Mouse (Mus musculus) left cerebral cortex, postnatal 4 days (tissue): ENCODE results near the gene Mapk1ip1l. TPM values are rescaled to one million over a fixed set of nuclear protein-coding genes. Genes with fewer than 3 reads are reported as not detected.
"Not testable (repeated sequence)": the region's sequence is repeated elsewhere in the genome, so short reads cannot be mapped to it uniquely, and the experiment has no call there.

ENCODE experiments used
- DNase-seq: peaks from one replicate; pipeline ENCODE4 v3.0.0-alpha.2; 2022
- intact Hi-C: fragments of 180-260 bp; cut with DNase I; formaldehyde crosslinking; loops from one replicate; pipeline ENCODE4 v1.15.1; 2025
- total RNA-seq, 2 experiments: library from RNA; stranded (reverse); gene quantifications; 2 replicates each; pipeline ENCODE4 v1.2.3; 2021

Mapk1ip1l gene
- total RNA-seq, 2 experiments from 2014 or later, result 94.0 to 94.9 TPM

- intact Hi-C loops, result no loop called here
- no peak for DNase-seq
Measured at GRCm38 (mm10) chr14:47302885-47303680, 5.0 kb downstream of the Mapk1ip1l start.

DNA sequence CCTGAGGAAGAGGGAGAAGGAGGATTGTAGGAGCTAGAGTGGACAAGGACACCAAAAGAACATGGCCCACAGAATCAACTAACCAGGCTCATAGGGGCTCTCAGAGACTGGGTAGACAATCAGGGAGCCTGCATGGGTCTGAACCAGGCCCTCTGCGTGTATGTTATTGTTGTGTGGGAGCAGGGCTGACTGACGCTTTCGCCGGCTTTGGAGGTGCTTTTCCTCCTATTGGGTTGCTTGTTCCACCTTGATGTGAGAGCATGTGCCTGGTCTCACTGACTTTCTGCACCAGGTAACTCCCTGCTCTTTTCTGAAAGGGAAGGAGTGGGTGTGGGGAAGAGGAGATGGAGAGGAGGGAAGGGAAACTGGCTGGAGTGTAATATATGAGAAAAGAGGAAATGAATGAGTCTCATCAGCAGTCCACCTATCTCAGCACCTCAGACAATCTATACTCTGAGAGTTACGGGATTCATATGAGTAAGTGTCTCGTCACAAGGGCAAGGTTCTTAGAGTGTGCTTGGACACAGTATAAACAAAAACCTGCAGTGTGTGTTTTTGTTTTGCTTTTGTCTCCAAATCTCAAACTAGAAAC is 6.8 kb downstream of the Mapk1ip1l start:
- no peak for DNase-seq
- intact Hi-C loops, result no loop called here

DNA sequence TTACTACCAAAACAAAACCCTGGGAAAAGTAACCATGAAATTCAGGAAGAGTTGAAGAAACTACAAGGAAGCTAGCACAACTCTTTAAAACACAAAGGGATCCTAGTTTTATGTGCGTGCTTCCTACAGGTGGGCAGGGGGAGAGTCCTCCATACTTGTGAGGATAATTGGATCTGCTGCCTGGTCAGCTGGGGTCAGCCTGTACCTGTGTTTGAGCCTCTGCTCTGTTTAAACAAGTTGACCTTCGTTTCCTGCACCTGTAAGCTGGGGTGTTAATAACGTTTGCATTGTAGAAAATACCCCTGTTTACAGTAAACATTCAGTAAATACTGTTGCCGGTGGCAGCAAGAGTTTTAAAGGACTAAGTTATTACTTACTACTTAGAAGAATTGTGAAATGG is 7.9 kb downstream of the Mapk1ip1l start:
- intact Hi-C loops, result no loop called here
- DNase-seq, result no peak

GRCm38 (mm10) chr14:47307669-47308068 is 9.6 kb downstream of the Mapk1ip1l start:
- intact Hi-C loops, result no loop called here
- DNase-seq, result no peak

- intact Hi-C loops, result no loop called here
- DNase-seq, result no peak
Measured at GRCm38 (mm10) chr14:47309061-47309460, 11.0 kb downstream of the Mapk1ip1l start.

GRCm38 (mm10) chr14:47310342-47311181 is 12.5 kb downstream of the Mapk1ip1l start:
- intact Hi-C loops, result no loop called here
- DNase-seq, result peak; percentile 6

- intact Hi-C loops, result no loop called here
- no peak for DNase-seq
Measured at GRCm38 (mm10) chr14:47319362-47319761, 21.3 kb downstream of the Mapk1ip1l start.

DNA sequence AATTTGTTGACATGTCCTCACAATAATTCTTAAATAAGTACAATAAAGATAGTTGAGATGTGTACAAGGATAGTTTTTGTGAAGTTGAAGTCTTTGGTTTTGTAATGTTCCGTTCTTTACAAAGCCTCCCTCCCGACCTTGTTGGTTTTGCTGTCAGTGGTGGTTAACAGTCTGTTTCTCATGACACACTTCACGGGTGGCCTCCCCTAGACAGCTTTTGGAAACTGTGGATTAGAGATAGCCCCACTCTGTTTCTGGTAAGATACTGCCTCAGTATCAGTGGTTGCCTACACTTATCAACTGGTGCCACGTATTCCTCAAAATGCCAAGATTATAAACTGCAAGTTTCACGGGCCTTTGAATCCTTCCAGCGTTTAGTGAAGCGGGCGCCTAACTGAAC is 23.5 kb downstream of the Mapk1ip1l start:
- intact Hi-C loops, result not testable (repeated sequence)

DNA sequence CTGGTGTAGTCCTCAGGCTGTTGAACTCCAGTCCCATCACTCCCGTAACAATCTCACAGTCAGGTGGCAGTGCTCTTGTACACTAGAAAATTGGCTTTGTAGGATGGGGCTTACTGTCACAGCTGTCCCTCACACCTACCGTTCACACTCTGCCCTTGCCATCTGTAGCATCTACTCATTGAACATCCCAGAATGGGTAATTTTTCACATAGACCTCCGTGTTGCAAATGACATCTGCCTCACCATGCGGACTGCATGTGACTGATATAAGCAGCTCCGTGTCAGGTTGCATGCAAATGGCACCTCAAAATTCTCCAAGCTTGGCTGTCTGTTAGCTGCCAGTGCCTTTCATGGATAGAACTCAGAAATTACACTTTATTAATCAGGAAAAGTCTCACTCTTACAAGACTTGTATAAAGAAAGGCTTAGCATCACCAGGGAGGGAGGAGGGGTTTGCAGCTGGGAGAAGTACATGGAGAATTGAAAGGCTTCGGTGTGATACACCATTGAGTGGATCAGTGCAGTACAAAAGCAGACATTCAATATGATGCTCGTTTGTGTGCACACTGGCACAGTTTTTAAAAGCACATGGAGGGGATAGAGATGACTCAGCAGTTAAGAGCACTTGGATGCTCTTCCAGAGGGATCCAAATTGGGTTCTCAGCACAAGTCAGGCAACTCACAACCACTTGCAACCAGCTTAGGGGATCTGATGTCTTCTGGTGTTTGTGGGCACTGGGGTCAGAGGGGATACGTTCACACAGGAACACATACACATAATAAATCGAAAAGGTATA is 28.1 kb downstream of the Mapk1ip1l start:
- no peak for DNase-seq
- intact Hi-C loops, result no loop called here

More for the DNA sequence above, 23.5 kb downstream of the Mapk1ip1l start:
- not testable (repeated sequence) for DNase-seq

DNA sequence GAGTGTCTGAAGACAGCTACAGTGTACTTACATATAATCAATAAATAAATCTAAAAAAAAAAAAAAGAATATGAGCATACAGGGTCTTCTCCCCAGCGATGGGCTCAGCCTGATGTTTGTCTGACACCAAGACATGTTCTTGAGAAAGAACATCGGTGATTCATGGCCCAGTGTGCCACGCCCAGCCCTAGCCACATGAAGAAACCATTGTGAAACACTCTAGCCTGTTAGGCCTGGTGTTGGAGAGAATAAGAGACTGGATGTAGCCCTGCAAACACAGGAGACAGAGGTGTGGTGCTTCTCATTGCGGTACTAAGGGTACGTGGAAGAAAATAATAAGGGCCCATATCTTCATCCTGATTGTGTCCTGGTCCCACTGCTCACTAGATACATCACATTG is 29.3 kb downstream of the Mapk1ip1l start:
- no peak for DNase-seq
- intact Hi-C loops, result no loop called here

DNA sequence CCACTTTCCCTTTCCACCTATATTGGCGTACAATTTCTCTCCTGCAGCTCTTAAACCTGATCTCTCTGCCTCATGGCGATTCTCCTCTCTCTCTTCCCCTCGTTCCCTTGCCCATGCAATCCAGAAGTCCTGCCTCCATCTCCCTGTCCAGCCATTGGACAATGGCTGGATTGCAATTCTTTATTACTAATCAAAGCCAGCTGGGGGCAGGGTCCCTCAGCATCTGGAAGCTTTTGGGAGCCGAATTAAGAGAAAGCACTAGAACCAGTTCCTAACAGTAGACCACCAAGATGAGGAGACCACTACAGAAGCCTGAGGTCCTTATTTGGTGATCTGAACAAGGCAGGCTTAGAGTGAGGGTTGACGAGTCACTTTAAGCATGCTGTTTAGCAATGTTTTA is 33.9 kb downstream of the Mapk1ip1l start:
- intact Hi-C loops, result loop anchor here (10.0 kb wide), 1 partner anchor 203 kb away; no protein-coding TSS in a partner anchor
- no peak for DNase-seq

DNA sequence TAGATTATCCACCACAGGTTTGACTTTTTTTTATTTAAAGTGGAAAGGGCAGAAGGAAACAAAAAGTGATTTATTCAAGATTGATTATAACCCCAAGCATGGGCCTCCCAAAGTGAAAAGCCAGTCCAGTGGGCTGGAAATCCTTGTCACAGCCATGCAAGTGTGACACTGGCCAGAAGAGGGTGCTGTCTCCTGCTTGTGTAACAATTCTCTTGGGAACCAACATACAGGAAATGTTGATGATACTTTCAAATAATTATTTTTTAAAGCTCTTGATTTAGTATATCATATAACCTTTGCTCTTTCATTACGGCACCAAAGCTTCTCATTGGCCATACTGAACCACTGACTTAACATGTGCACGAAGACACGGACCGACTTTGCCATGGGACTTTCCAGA is 36.8 kb downstream of the Mapk1ip1l start:
- intact Hi-C loops, result loop anchor here (2.0 to 10.0 kb wide), 2 partner anchors 62 to 200 kb away; no protein-coding TSS in a partner anchor

GRCm38 (mm10) chr14:47335300-47335699 is 37.2 kb downstream of the Mapk1ip1l start:
- no peak for DNase-seq
- intact Hi-C loops, result loop anchor here (2.0 to 10.0 kb wide), 2 partner anchors 62 to 200 kb away; no protein-coding TSS in a partner anchor

More for the DNA sequence above, 36.8 kb downstream of the Mapk1ip1l start:
- peak; percentile 67 for DNase-seq

DNA sequence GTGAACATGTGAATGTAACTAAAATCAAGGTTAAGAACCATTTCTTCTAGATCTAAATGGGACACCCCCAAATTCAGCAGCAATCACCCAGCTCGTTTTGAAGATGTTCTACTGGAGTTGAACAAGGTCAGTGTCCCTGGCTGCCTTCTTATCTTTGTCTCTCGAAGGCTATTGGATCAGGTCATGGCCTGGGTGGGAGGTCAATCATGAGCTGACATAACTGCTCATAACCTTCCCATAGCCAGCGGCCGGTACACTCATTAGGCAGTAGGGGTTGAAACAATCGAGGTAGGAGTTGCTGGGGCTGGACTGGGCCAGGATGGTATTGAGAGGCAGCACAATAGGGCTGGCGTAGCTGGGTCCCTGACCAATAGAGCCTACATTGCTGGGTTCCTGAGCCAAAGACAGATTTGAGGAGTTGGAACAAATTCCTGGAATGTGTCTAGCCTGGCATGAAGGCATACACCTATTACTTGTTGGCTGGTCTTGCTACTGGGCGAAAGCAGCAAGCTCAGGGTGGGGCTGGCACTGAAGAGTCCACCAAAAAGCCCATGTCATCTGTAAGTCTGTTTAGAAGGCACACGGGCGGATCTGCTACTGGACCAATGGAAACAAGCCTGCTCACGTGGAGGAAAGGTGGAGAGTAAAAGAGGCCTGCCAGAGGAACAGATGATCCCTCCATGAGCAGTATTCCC is 42.3 kb downstream of the Mapk1ip1l start:
- DNase-seq, result no peak
- intact Hi-C loops, result no loop called here

DNA sequence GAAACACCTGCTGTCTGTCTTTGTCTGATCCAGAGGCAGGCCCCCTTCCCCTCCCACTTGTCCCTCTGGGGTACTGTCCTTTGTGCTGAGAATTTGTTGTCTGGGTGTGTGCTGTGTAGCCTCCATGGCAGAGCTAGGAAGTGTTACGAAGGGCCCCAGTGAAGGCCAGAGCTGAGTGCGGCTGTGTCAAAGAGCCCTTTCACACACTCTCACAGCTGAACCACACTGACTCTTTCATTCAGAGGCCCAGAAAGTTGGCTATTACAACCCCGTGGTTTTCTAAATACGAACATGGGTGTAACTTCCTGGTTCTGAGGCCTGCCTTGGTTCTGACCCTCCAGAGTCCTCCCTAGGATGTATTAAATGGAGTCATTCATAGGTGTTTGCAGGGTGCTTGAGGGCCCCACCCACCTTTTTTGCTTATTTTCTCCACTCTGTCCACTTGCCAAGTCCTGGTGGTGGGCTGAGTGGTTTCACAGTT is 43.8 kb downstream of the Mapk1ip1l start:
- intact Hi-C loops, result no loop called here
- no peak for DNase-seq

GRCm38 (mm10) chr14:47346715-47347114 is 48.6 kb downstream of the Mapk1ip1l start:
- no peak for DNase-seq
- intact Hi-C loops, result no loop called here

GRCm38 (mm10) chr14:47350974-47351373 is 52.9 kb downstream of the Mapk1ip1l start:
- intact Hi-C loops, result no loop called here
- no peak for DNase-seq

GRCm38 (mm10) chr14:47352272-47352671 is 54.2 kb downstream of the Mapk1ip1l start:
- intact Hi-C loops, result no loop called here
- DNase-seq, result no peak

- no peak for DNase-seq
- intact Hi-C loops, result no loop called here
Measured at GRCm38 (mm10) chr14:47353240-47353639, 55.2 kb downstream of the Mapk1ip1l start.
